Mouse (Mus musculus) kidney, embryonic 15.5 days (tissue): Measurements from ENCODE around the gene Traf4. TPM values are rescaled to one million over a fixed set of nuclear protein-coding genes. Genes with fewer than 3 reads are reported as not detected.
A peak's percentile ranks its signal among the peaks of the same experiment; 100 is the strongest.

Experiments
- ATAC-seq: fragments of 200-750 bp; cut with Nextera tagmentation; replicated peaks from 2 replicates; pipeline ENCODE4 v1.8.0; 2017; ENCODE audit warnings: moderate TSS enrichment; ENCODE audit not compliant: low FRiP score
- H3K27ac ChIP-seq: fragments of 300-500 bp; sonication (generic); 2 replicates; pipeline ENCODE4 v1.5.1; 2015; ENCODE audit warnings: mild to moderate bottlenecking, inconsistent platforms
- H3K27me3 ChIP-seq: fragments of 300-500 bp; sonication (generic); 2 replicates; pipeline ENCODE4 v1.6.1; 2015; ENCODE audit warnings: inconsistent platforms
- H3K36me3 ChIP-seq: fragments of 300-500 bp; sonication (generic); 2 replicates; pipeline ENCODE4 v1.6.1; 2015; ENCODE audit warnings: inconsistent platforms
- H3K4me1 ChIP-seq: fragments of 300-500 bp; sonication (generic); 2 replicates; pipeline ENCODE4 v1.6.1; 2015; ENCODE audit warnings: inconsistent platforms
- H3K4me2 ChIP-seq: fragments of 300-500 bp; sonication (generic); 2 replicates; pipeline ENCODE4 v1.6.1; 2015; ENCODE audit warnings: moderate library complexity, mild to moderate bottlenecking, inconsistent platforms
- H3K4me3 ChIP-seq: fragments of 300-500 bp; sonication (generic); replicated peaks from 2 replicates; pipeline ENCODE4 v1.5.1; 2015; ENCODE audit warnings: mild to moderate bottlenecking, inconsistent platforms
- H3K9ac ChIP-seq: fragments of 300-500 bp; sonication (generic); 2 replicates; pipeline ENCODE4 v1.6.1; 2015; ENCODE audit warnings: mild to moderate bottlenecking, inconsistent platforms
- H3K9me3 ChIP-seq: fragments of 300-500 bp; sonication (generic); replicated peaks from 2 replicates; pipeline ENCODE4 v1.6.1; 2016; ENCODE audit warnings: inconsistent platforms
- WGBS: fragments of 180-500 bp; shearing (Covaris S2); methylation state at CpG from one replicate; pipeline ENCODE4 v1.1.7; 2015; ENCODE audit warnings: mixed read lengths; 5-methylcytosine and 5-hydroxymethylcytosine counted together
- polyA plus RNA-seq: library from polyadenylated mRNA; unstranded; fragments of >200 nt; fragmentation: Nextera tagmentation; extraction: Ambion mirVana; gene quantifications from 2 replicates; pipeline ENCODE4 v1.2.1, GENCODE M21; 2015

The Traf4 gene
- polyA plus RNA-seq, 1 experiment from 2014 or later = 99.5 TPM

GRCm38 (mm10) chr11:78171328-78171727 is 5.9 kb upstream of the Traf4 start:
- Histone ChIP-seq H3K4me3 (no peak overlapping the region), H3K9me3 (no peaks in the 10 kb centered on the region), H3K9ac (no peak overlapping the region), H3K4me2 (no peak overlapping the region), H3K27ac (no peak overlapping the region), H3K27me3 (no peaks in the 10 kb centered on the region), H3K4me1 (peaks cover 32% of the 10 kb centered on the region), H3K36me3 (peaks cover 24% of the 10 kb centered on the region; the same call in 1 of the 2 replicates)
- no peak for ATAC-seq
- WGBS = 82% methylated on average over 4 of the region's 4 CpGs

GRCm38 (mm10) chr11:78170306-78170705 is 4.9 kb upstream of the Traf4 start:
- Histone ChIP-seq H3K9ac (no peak overlapping the region), H3K4me3 (no peak overlapping the region), H3K36me3 (peaks cover 24% of the 10 kb centered on the region; the same call in 1 of the 2 replicates), H3K27me3 (no peaks in the 10 kb centered on the region), H3K4me1 (peaks cover 36% of the 10 kb centered on the region), H3K4me2 (no peak overlapping the region), H3K27ac (no peak overlapping the region), H3K9me3 (no peaks in the 10 kb centered on the region)
- ATAC-seq = peak; percentile 17; the same call in 1 of the 2 replicates
- WGBS = 68% methylated on average over 15 of the region's 15 CpGs

- H3K4me2 ChIP-seq = peak overlapping the region; percentile 34; the same call in 1 of the 2 replicates
- H3K9ac ChIP-seq = no peak overlapping the region
- peaks cover 24% of the 10 kb centered on the region; the same call in 1 of the 2 replicates for H3K36me3 ChIP-seq
- no peak overlapping the region for H3K27ac ChIP-seq
- H3K9me3 ChIP-seq = no peaks in the 10 kb centered on the region
- ATAC-seq = no peak
- H3K27me3 ChIP-seq = no peaks in the 10 kb centered on the region
- H3K4me3 ChIP-seq = no peak overlapping the region
- H3K4me1 ChIP-seq = peaks cover 29% of the 10 kb centered on the region
- WGBS = 58% methylated on average over 19 of the region's 19 CpGs
Measured at GRCm38 (mm10) chr11:78168541-78169468, 3.4 kb upstream of the Traf4 start.

- no peak overlapping the region for H3K9ac ChIP-seq
- H3K9me3 ChIP-seq = no peaks in the 10 kb centered on the region
- 0 out of 2 replicates have a peak overlapping the region, but pooled peaks have one; percentile 96 for H3K27ac ChIP-seq
- H3K4me1 ChIP-seq = peaks cover 37% of the 10 kb centered on the region
- H3K4me3 ChIP-seq = no peak overlapping the region
- ATAC-seq = no peak
- H3K36me3 ChIP-seq = peaks cover 29% of the 10 kb centered on the region
- H3K4me2 ChIP-seq = no peak overlapping the region
- 92% methylated on average over 14 of the region's 14 CpGs for WGBS
- H3K27me3 ChIP-seq = no peaks in the 10 kb centered on the region
Measured at GRCm38 (mm10) chr11:78167257-78167959, 2.0 kb upstream of the Traf4 start.

GRCm38 (mm10) chr11:78166640-78167039 is 1.3 kb upstream of the Traf4 start:
- ATAC-seq = no peak
- Histone ChIP-seq H3K4me2 (peak overlapping the region; percentile 88; the same call in 1 of the 2 replicates), H3K4me1 (peaks cover 45% of the 10 kb centered on the region), H3K27me3 (no peaks in the 10 kb centered on the region), H3K36me3 (peaks cover 29% of the 10 kb centered on the region), H3K4me3 (no peak overlapping the region), H3K27ac (peak overlapping the region; percentile 96), H3K9me3 (no peaks in the 10 kb centered on the region), H3K9ac (0 out of 2 replicates have a peak overlapping the region, but pooled peaks have one; percentile 100)
- 70% methylated on average over 6 of the region's 6 CpGs for WGBS

GRCm38 (mm10) chr11:78166161-78166560 is 772 bp upstream of the Traf4 start:
- Histone ChIP-seq H3K9me3 (no peaks in the 10 kb centered on the region), H3K36me3 (peaks cover 30% of the 10 kb centered on the region), H3K4me1 (peaks cover 49% of the 10 kb centered on the region), H3K4me3 (peak overlapping the region; percentile 100), H3K4me2 (peak overlapping the region; percentile 88), H3K9ac (peak overlapping the region; percentile 100), H3K27me3 (no peaks in the 10 kb centered on the region), H3K27ac (peak overlapping the region; percentile 96)
- no peak for ATAC-seq
- 48% methylated on average over 4 of the region's 4 CpGs for WGBS

GRCm38 (mm10) chr11:78165761-78166109 is 346 bp upstream of the Traf4 start:
- peak; percentile 38 for ATAC-seq
- Histone ChIP-seq H3K27ac (peak overlapping the region; percentile 96), H3K4me3 (peak overlapping the region; percentile 100), H3K4me1 (peaks cover 53% of the 10 kb centered on the region), H3K9me3 (no peaks in the 10 kb centered on the region), H3K9ac (peak overlapping the region; percentile 100), H3K27me3 (no peaks in the 10 kb centered on the region), H3K4me2 (peak overlapping the region; percentile 88), H3K36me3 (peaks cover 30% of the 10 kb centered on the region)
- WGBS = 3% methylated on average over 16 of the region's 16 CpGs

- 0% methylated on average over 14 of the region's 14 CpGs for WGBS
- peak overlapping the region; percentile 100 for H3K4me3 ChIP-seq
- peak overlapping the region; percentile 96 for H3K27ac ChIP-seq
- peaks cover 59% of the 10 kb centered on the region for H3K4me1 ChIP-seq
- peak overlapping the region; percentile 88 for H3K4me2 ChIP-seq
- H3K9me3 ChIP-seq = no peaks in the 10 kb centered on the region
- H3K36me3 ChIP-seq = peaks cover 41% of the 10 kb centered on the region
- no peak for ATAC-seq
- H3K27me3 ChIP-seq = no peaks in the 10 kb centered on the region
- H3K9ac ChIP-seq = peak overlapping the region; percentile 100
Measured at GRCm38 (mm10) chr11:78164604-78164923, 825 bp downstream of the Traf4 start.

GRCm38 (mm10) chr11:78163681-78164603 is 1.4 kb downstream of the Traf4 start:
- Histone ChIP-seq H3K4me1 (peaks cover 63% of the 10 kb centered on the region), H3K9me3 (no peaks in the 10 kb centered on the region), H3K27ac (peak overlapping the region; percentile 96), H3K9ac (peak overlapping the region; percentile 100), H3K36me3 (peaks cover 46% of the 10 kb centered on the region), H3K4me3 (peak overlapping the region; percentile 100), H3K4me2 (peak overlapping the region; percentile 88), H3K27me3 (no peaks in the 10 kb centered on the region)
- ATAC-seq = peak; percentile 69
- WGBS = under 1% methylated on average over 22 of the region's 22 CpGs

GRCm38 (mm10) chr11:78163045-78163444 is 2.3 kb downstream of the Traf4 start:
- peak overlapping the region; percentile 96 for H3K27ac ChIP-seq
- 54% methylated on average over 2 of the region's 2 CpGs for WGBS
- H3K9me3 ChIP-seq = no peaks in the 10 kb centered on the region
- peak overlapping the region; percentile 100 for H3K9ac ChIP-seq
- peaks cover 63% of the 10 kb centered on the region for H3K4me1 ChIP-seq
- 0 out of 2 replicates have a peak, but pooled peaks have one; percentile 0 for ATAC-seq
- no peaks in the 10 kb centered on the region for H3K27me3 ChIP-seq
- peak overlapping the region; percentile 88 for H3K4me2 ChIP-seq
- peaks cover 55% of the 10 kb centered on the region for H3K36me3 ChIP-seq
- H3K4me3 ChIP-seq = peak overlapping the region; percentile 100

GRCm38 (mm10) chr11:78162504-78162903 is 2.9 kb downstream of the Traf4 start:
- peaks cover 57% of the 10 kb centered on the region for H3K36me3 ChIP-seq
- no peaks in the 10 kb centered on the region for H3K9me3 ChIP-seq
- 44% methylated on average over 6 of the region's 6 CpGs for WGBS
- H3K27ac ChIP-seq = peak overlapping the region; percentile 96
- no peak for ATAC-seq
- peaks cover 67% of the 10 kb centered on the region for H3K4me1 ChIP-seq
- H3K4me3 ChIP-seq = peak overlapping the region; percentile 100
- H3K4me2 ChIP-seq = peak overlapping the region; percentile 88
- peak overlapping the region; percentile 100 for H3K9ac ChIP-seq
- H3K27me3 ChIP-seq = no peaks in the 10 kb centered on the region
